Mouse (Mus musculus): ENCODE measurements around the gene Snrpc.

DNA sequence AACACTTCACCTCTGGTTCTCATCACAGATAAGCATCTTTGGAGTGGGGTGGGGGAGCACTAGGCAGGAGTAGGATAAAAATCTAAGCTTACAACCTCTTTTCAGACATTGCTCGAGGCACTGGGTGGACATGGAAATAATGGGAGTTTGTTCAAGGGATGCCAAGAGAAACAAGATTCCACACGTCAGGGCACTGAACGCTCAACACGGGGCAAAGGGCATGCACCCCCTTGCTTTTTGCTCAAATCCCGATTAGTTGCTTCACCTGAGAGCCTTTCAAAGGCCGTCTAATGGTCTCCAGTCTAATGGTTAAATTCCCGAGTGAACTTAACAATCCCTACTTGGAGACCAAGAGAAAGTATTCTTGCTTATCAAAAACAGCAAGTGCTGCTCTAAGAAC, 18.9 kb upstream of the Snrpc start:
- TF ChIP-seq POLR2A (IDR thresholded peaks at IDR 0.05; ENCODE audit: low read depth, low read length) (no peak), CTCF (IDR thresholded peaks at IDR 0.05; ENCODE audit: borderline replicate concordance, insufficient read depth, low read length) (no peak)
